8 mouse cellular contexts compared by ENCODE assay signal in genomic region chr1:95667435-95668252, GRCm38 (mm10). TPM values are rescaled to one million over a fixed set of nuclear protein-coding genes. Genes with fewer than 3 reads are reported as not detected.
DNase-seq lines count a peak whose midpoint lies in the region; ATAC-seq and TF ChIP-seq lines count a peak whose summit lies in the region.

St8sia4 (minus strand) TSS chr1:95667571.

- H3K79me2 ChIP-seq in macrophage (ENCODE audit: inconsistent target) = peaks cover 43% of the 10 kb centered on the region

- under 1% methylated on average over 52 of the region's 52 CpGs for WGBS in hindbrain, postnatal 0 days
- under 1% methylated on average over 52 of the region's 52 CpGs for WGBS in macrophage (ENCODE audit: missing documents)

- H3K4me2 ChIP-seq in hindbrain, postnatal 0 days (ENCODE audit: low read depth, low read length) = peak within 1 kb of the TSS; percentile 90

- intact Hi-C loops in gastrocnemius, adult 2 months (cut with DNase I) = loop anchor here (5.0 kb wide), 1 partner anchor 215 kb away; no protein-coding TSS in a partner anchor
- intact Hi-C loops in left cerebral cortex, adult 2 months (cut with DNase I) = loop anchor here (1.0 to 5.0 kb wide), 2 partner anchors 90 to 353 kb away; no protein-coding TSS in a partner anchor

- H3K4me1 ChIP-seq in hindbrain, postnatal 0 days (ENCODE audit: insufficient read depth, low read length) = 0 out of 2 replicates have a peak, but pooled peaks cover 3% of the 10 kb centered on the region

- H3K27me3 ChIP-seq in hindbrain, postnatal 0 days (ENCODE audit: insufficient read depth, low read length) = no peaks in the 10 kb centered on the region

- ATAC-seq in hindbrain, postnatal 0 days = peak; percentile 97

- peak within 1 kb of the TSS; percentile 81 for H3K27ac ChIP-seq in gastrocnemius, adult 2 months
- peak within 1 kb of the TSS; percentile 84 for H3K27ac ChIP-seq in hindbrain, postnatal 0 days
- H3K27ac ChIP-seq in left cerebral cortex, adult 2 months = peak within 1 kb of the TSS; percentile 76
- peak within 1 kb of the TSS; percentile 83 for H3K27ac ChIP-seq in macrophage

- no peak for TF ChIP-seq CTCF in gastrocnemius, adult 2 months (IDR thresholded peaks at IDR 0.05)
- no peak for TF ChIP-seq CTCF in hindbrain, postnatal 0 days (IDR thresholded peaks at IDR 0.05; ENCODE audit: low read depth)
- no peak for TF ChIP-seq CTCF in left cerebral cortex, adult 2 months (IDR thresholded peaks at IDR 0.05)

- H3K4me3 ChIP-seq in gastrocnemius, adult 2 months = peak within 1 kb of the TSS; percentile 75
- H3K4me3 ChIP-seq in hindbrain, postnatal 0 days (ENCODE audit: low read length) = peak within 1 kb of the TSS; percentile 74
- peak within 1 kb of the TSS; percentile 50 for H3K4me3 ChIP-seq in left cerebral cortex, adult 2 months
- H3K4me3 ChIP-seq in macrophage (ENCODE audit: inconsistent target) = peak within 1 kb of the TSS; percentile 77

- H3K36me3 ChIP-seq in hindbrain, postnatal 0 days (ENCODE audit: insufficient read depth, low read length) = no peaks in the 10 kb centered on the region
- H3K36me3 ChIP-seq in macrophage (ENCODE audit: inconsistent target) = no peaks in the 10 kb centered on the region

- no peaks in the 10 kb centered on the region for H3K9me3 ChIP-seq in hindbrain, postnatal 0 days (ENCODE audit: low read length)

- DNase-seq in T-cell, adult 2 months (ENCODE audit: low spot score) = peak; percentile 98
- peak; percentile 60 to 74 for DNase-seq in cerebellum, postnatal 4 days (ENCODE audit: low spot score in 2 of 2)
- peak; percentile 83 for DNase-seq in gastrocnemius, adult 2 months
- DNase-seq in hindbrain, postnatal 0 days (ENCODE audit: low spot score) = peak; percentile 95
- DNase-seq in left cerebral cortex, adult 2 months (ENCODE audit: extremely low spot score in 1 of 2, low spot score in 2 of 2) = peak; percentile 84 to 85
- peak; percentile 58 for DNase-seq in retina, postnatal 7 days (ENCODE audit: low read depth, low spot score)
- DNase-seq in urinary bladder, adult 18-20 months (ENCODE audit: low spot score in 2 of 2) = peak; percentile 36 to 40

- peak within 1 kb of the TSS; percentile 71 for H3K9ac ChIP-seq in hindbrain, postnatal 0 days (replicated peaks; ENCODE audit: low read length)

RNA-seq across cellular contexts. Expression of gene St8sia4, which starts in this region (rescaled TPM):
- total RNA-seq in gastrocnemius, adult 2 months (2021) = 1 to 10 TPM; 1.2 to 1.8 TPM
- 36.4 and 37.1 TPM in 2 replicates for total RNA-seq in hindbrain, postnatal 0 days (2014; rRNA removed)
- 12.8 and 13.3 TPM in 2 replicates for polyA plus RNA-seq in hindbrain, postnatal 0 days (2015; fragmentation: Nextera tagmentation; extraction: Ambion mirVana)
- 1 to 10 TPM; 7.7 to 9.4 TPM for total RNA-seq in left cerebral cortex, adult 2 months (2021)
- 100 to 1,000 TPM in 1 of 26 experiments, 10 to 100 TPM in 22, 1 to 10 TPM in 3; 6.5 to 118 (median 34.4) TPM for total RNA-seq in macrophage (2018; cell fraction: chromatin; rRNA removed)
- 10 to 100 TPM in 13 of 26 experiments, 1 to 10 TPM in 13; 2.4 to 22.5 (median 10.5) TPM for total RNA-seq in macrophage (2018; cell fraction: cytosol; rRNA removed)
- total RNA-seq in macrophage (2018; cell fraction: nucleus; rRNA removed) = 10 to 100 TPM in 22 of 26 experiments, 1 to 10 TPM in 4; 8.2 to 72.5 (median 39.2) TPM
- polyA plus RNA-seq in macrophage (2018) = 10.6 to 14.2 TPM (median 11.6 TPM) in 3 replicates

Comparison
In these comparisons a context has a peak if more than half of its experiments do, and no peak if none do; other contexts are left out.
1. Peak in every context shown above with its lines: DNase-seq, ATAC-seq, H3K4me3 ChIP-seq and H3K27ac ChIP-seq.
2. DNase-seq: peak in every context shown above with its lines; median percentile 98 in T-cell, adult 2 months; 95 in hindbrain, postnatal 0 days; 84 in left cerebral cortex, adult 2 months; 83 in gastrocnemius, adult 2 months; 67 in cerebellum, postnatal 4 days; 58 in retina, postnatal 7 days; 38 in urinary bladder, adult 18-20 months.